Mouse (Mus musculus) activated CD4-positive, CD25-positive, alpha-beta regulatory T cell, adult 4 months (primary cell): Measurements from ENCODE around the gene Alox5. TPM values are rescaled to one million over a fixed set of nuclear protein-coding genes. Genes with fewer than 3 reads are reported as not detected.
"Not testable (repeated sequence)": the region's sequence is repeated elsewhere in the genome, so short reads cannot be mapped to it uniquely, and the experiment has no call there.

Experiments
- ATAC-seq: one replicate; pipeline ENCODE4 v1.8.0; 2017
- polyA plus RNA-seq, 2 experiments: library from polyadenylated mRNA; unstranded; fragments of 100-300 nt; shearing (Covaris generic); gene quantifications; one replicate each; pipeline ENCODE4 v1.2.1; 2017

The Alox5 gene
- not detected for polyA plus RNA-seq

DNA sequence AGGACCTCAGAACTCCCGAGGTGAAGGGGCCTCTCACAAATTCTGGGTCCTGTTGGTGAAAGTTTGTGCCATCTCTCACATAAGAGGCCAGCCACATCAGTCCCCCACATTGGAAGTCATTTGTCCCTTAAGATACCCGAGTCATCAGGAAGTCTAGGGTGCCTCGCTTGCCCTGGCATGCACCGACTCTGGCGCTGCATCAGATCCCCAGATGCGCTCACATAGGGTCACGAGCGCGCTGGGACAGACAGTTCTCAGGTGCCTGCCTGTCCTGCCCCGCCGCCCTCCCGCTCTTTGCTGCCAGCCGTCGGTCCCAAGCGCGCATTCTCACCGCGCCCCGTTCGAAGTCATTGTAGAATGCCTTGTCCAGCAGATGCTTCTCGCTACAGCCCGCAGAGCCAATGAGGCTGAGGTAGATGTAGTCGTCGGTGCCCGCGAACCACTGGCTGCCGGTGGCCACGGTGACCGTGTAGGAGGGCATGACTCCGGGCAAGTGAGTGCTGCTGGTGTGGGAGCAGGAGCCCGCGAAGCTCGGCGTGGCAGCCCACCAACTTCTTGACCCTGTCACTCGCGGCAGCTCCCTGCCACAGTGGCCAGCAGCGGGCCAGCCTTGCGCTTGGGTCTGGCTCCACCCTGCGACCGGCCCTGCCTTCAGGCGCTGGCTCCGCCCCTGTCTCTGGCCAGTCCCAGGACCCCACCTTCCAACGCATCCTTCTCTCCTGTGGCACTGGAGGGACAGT lies at the start of gene Alox5:
Gene Alox5 (minus strand): TSS at position 635 of the 740 bp plus-strand sequence.
- no peak for ATAC-seq

- ATAC-seq, result not testable (repeated sequence)
Measured at GRCm38 (mm10) chr6:116506302-116507003, 45.5 kb upstream of the Alox5 start, which contains the start of gene Olfr212. TSS of gene Olfr212 (plus strand) at chr6:116506516.

- ATAC-seq, result no peak
Measured at GRCm38 (mm10) chr6:116495960-116496359, 35.0 kb upstream of the Alox5 start.

DNA sequence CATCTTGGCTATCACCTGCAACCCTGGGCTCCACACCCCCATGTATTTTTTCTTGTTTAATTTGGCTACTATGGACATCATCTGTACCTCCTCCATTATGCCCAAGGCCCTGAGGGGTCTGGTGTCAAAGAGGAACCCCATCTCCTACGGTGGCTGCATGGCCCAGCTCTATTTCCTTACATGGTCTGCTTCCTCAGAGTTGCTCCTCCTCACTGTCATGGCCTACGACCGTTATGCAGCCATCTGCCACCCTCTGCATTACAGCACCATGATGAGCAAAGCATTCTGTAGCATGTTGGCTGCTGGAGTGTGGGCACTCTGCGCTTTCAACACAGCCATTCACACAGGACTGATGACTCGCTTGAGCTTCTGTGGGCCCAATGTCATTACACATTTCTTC lies 32.8 kb upstream of the Alox5 start:
- ATAC-seq, result no peak

GRCm38 (mm10) chr6:116488791-116489190 lies 27.8 kb upstream of the Alox5 start, which contains the start of gene Olfr211:
TSS of gene Olfr211 (plus strand) at chr6:116489091.
- ATAC-seq, result no peak

GRCm38 (mm10) chr6:116486833-116487232 lies 25.9 kb upstream of the Alox5 start:
- ATAC-seq, result no peak

GRCm38 (mm10) chr6:116485081-116485480 lies 24.1 kb upstream of the Alox5 start:
- no peak for ATAC-seq

DNA sequence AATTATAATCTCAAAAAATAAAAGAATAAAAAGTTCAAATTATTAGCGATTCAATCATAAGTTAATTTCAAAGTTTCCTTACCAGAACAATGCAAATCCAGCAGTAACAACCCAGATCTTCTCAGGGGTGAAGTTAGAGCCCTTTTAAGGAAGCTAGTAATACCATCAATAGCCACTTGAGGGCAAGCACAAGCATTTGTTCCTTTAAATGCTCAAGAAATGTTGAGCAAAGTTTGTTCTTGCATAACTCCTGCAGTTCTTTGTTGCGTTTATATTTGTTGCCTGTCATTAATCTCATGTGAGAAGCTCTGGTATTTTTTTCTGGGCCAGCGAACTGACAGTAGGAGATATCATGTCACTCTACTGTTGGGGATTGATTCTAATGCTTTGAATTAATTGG lies 7.1 kb upstream of the Alox5 start:
- no peak for ATAC-seq

- no peak for ATAC-seq
Measured at GRCm38 (mm10) chr6:116459232-116459631, 1.7 kb downstream of the Alox5 start.

DNA sequence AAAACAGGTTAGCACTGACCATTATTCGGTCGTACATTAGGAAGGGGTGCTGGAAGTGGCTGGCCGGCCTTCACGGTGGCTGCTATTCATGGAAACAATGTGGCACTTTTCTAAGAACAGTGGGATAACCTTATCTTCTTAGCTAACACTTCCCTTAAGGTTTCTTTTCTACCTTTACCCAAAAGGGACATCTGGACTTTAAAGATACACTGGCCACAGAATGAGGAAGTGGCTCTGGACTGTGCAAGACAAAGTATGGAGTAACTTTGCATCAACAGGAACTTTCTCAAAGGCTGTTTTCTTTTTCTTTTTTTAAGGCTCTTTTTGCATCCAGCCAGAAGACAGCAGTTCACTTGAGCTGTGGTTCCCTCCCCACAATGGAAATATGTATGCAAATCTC lies 2.2 kb downstream of the Alox5 start:
- no peak for ATAC-seq

- ATAC-seq, result no peak
Measured at GRCm38 (mm10) chr6:116456482-116456881, 4.5 kb downstream of the Alox5 start.

DNA sequence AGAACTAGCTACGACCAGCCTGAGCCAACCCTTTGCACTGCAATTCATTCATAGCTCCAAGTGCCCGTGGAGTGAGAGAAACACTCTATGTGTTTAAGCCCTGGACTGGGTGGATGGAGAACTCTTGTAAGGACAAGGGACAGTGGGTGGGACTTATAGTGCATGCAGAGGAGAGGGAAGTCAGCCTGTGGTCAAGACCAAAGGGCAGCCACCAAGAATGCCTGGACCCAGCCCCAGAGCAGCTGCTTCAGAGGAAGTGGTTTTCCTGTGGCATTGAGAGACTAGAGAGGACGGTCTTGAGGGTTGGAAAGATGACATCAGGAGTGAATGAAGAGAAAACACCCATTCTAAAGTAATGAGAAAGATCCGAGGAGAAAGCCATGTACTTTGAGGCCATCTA lies 5.2 kb downstream of the Alox5 start:
- no peak for ATAC-seq

- no peak for ATAC-seq
Measured at GRCm38 (mm10) chr6:116440849-116441248, 20.1 kb downstream of the Alox5 start.

GRCm38 (mm10) chr6:116440447-116440846 lies 20.5 kb downstream of the Alox5 start:
- ATAC-seq, result no peak

GRCm38 (mm10) chr6:116439531-116439930 lies 21.4 kb downstream of the Alox5 start:
- ATAC-seq, result no peak

DNA sequence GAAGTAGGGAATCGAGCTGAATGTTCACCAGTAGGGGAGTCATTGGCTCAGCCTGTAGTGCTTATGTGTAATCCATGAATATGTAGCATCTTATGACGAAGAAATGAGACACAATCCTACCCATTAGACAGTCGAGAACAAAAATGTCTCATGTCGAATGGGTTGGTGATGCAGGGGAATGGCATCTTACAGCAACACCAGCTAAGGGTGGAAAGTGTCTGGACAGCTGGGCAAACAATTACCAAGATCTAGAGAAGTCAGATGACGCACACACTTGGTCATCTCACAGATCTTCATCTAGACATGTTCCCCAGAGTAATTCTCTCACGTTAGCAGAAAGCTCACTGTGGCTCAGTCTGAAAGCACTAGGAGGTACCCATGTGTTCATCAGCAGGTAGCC lies 22.1 kb downstream of the Alox5 start:
- ATAC-seq, result no peak

DNA sequence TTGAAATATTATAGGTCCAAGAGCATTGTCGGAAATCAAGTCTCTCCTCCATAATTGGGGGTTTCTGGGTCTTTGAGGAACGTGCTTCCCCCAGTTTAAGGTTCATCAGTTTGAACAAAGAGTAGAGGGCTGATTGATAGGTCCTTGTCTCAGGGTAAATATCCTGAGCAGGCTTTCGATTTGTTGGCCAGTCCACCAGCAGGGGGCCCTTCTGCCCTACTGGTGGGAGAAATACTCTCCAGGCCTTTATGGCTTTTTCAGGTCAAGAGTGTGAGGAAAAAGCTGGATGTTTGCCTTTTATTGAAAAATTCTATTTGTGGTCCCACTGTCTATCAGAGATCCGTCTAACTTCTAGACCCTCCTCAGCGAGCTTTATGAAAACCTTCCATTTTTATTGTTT lies 32.7 kb downstream of the Alox5 start:
- ATAC-seq, result no peak

DNA sequence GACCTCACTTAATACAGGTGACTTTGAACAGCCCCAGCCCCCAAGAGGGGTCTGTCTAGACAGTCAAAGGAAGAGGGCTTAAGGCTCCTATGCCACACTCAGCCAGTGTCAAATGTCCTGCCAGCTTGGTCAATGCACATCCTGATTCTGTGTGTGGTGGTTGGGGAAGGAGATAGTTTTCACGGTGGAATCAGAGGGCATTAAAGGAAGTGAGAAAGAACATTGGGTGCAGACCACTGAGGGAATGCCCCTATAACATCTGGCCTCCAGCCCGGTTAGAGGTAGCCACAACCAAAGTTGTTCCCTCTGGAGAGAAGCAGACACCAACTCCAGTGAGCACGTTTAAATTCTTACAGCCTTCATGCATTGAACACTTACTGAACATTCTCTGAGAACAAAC lies 33.4 kb downstream of the Alox5 start:
- ATAC-seq, result no peak

- ATAC-seq, result no peak
Measured at GRCm38 (mm10) chr6:116423664-116424063, 37.3 kb downstream of the Alox5 start.

DNA sequence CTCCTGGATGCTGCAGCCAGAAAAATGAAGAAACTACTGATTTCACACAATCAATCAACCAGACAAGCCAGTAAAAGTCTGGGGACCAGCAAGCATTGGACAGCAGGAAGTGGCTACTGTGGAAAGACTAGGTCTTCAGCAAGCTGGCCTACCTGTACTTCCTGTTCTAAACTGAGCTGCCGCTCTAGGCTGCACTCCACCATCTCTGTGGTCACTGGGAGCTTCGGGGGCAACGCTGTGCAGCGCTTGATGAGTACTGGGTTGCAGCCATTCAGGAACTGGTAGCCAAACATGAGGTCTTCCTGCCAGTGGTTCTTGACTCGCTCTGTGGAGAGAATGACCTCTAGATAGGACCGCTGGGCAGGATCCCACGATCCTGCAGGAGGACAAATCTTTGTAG lies 38.0 kb downstream of the Alox5 start:
- ATAC-seq, result no peak

GRCm38 (mm10) chr6:116420271-116420670 lies 40.7 kb downstream of the Alox5 start:
- ATAC-seq, result no peak

- ATAC-seq, result no peak
Measured at GRCm38 (mm10) chr6:116419699-116420098, 41.3 kb downstream of the Alox5 start.

GRCm38 (mm10) chr6:116418487-116418886 lies 42.5 kb downstream of the Alox5 start:
- no peak for ATAC-seq
